Mouse (Mus musculus): Measurements from ENCODE around the gene Arhgap15. TPM values are rescaled to one million over a fixed set of nuclear protein-coding genes. Genes with fewer than 3 reads are reported as not detected.
A peak's percentile ranks its signal among the peaks of the same experiment; 100 is the strongest.

The Arhgap15 gene
- total RNA-seq (2014; rRNA removed), result 2.4 and 2.7 TPM in 2 replicates
- polyA plus RNA-seq (2012; rRNA removed), result 0.06 and 0.12 TPM in 2 replicates

- no peak within 1 kb of the TSS for H3K9ac ChIP-seq (ENCODE audit: low read depth, low read length)
- TF ChIP-seq CTCF (IDR thresholded peaks at IDR 0.05; ENCODE audit: low read depth, low read length), result no peak
- TF ChIP-seq POLR2A (IDR thresholded peaks at IDR 0.05; ENCODE audit: extremely low read depth, insufficient read depth, low read length), result no peak
- H3K79me2 ChIP-seq (ENCODE audit: control insufficient read depth, insufficient read depth, low read length), result no peaks in the 10 kb centered on the region
- H3K4me1 ChIP-seq (ENCODE audit: control insufficient read depth, insufficient read depth, low read length), result no peaks in the 10 kb centered on the region
- no peaks in the 10 kb centered on the region for H3K36me3 ChIP-seq (ENCODE audit: control insufficient read depth, insufficient read depth, low read length)
- no peak within 1 kb of the TSS; the same call in 1 of the 2 replicates for H3K27ac ChIP-seq (replicated peaks; ENCODE audit: insufficient read depth, low read depth, low read length)
- peak; percentile 34 for DNase-seq (ENCODE audit: extremely low read depth, low read depth, low spot score)
- H3K27me3 ChIP-seq (ENCODE audit: control insufficient read depth, insufficient read depth, low read length), result no peaks in the 10 kb centered on the region
- peak within 1 kb of the TSS; percentile 23; the same call in 1 of the 2 replicates for H3K4me3 ChIP-seq (ENCODE audit: insufficient read depth, low read depth, low read length)
- WGBS, result 67% methylated on average over 5 of the region's 5 CpGs
These were observed at the start of gene Arhgap15 for GRCm38 (mm10) chr2:43748287-43748983. TSS of gene Arhgap15 (plus strand) at chr2:43748824.

DNA sequence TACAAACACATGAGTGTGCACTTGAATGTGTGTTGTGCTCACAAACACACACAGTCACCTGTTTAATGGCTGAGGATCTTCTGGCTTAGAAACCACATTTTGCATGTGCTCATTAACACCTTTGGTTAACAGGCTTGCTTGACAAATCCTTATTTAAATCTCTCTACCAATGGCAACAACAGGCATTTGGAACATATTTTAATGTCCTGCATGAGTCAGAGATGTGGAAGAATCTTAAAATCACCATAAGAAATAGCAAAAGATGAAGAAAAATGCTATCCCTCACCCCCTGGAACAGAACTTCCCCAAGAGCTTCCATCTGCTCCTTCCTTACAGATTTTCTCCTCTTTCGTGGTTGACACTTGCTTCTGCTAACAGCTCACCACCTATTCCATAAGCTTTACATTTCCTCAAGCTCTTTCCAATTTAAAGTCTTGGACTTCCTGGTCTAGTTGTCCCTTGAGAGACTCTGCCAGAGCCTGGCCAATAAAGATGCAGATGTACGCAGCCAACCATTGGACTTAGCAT is 35.9 kb upstream of the Arhgap15 start:
- Histone ChIP-seq H3K79me2 (ENCODE audit: control insufficient read depth, insufficient read depth, low read length) (no peaks in the 10 kb centered on the region), H3K4me1 (ENCODE audit: control insufficient read depth, insufficient read depth, low read length) (no peaks in the 10 kb centered on the region), H3K36me3 (ENCODE audit: control insufficient read depth, insufficient read depth, low read length) (no peaks in the 10 kb centered on the region), H3K27ac (replicated peaks; ENCODE audit: insufficient read depth, low read depth, low read length) (no peak overlapping the region), H3K27me3 (ENCODE audit: control insufficient read depth, insufficient read depth, low read length) (no peaks in the 10 kb centered on the region), H3K9ac (ENCODE audit: low read depth, low read length) (no peak overlapping the region), H3K4me3 (ENCODE audit: insufficient read depth, low read depth, low read length) (no peak overlapping the region)
- TF ChIP-seq POLR2A (IDR thresholded peaks at IDR 0.05; ENCODE audit: extremely low read depth, insufficient read depth, low read length) (no peak), CTCF (IDR thresholded peaks at IDR 0.05; ENCODE audit: low read depth, low read length) (no peak)
- no peak for DNase-seq (ENCODE audit: extremely low read depth, low read depth, low spot score)
- WGBS, result 87% methylated on average over 2 of the region's 2 CpGs

- H3K36me3 ChIP-seq (ENCODE audit: control insufficient read depth, insufficient read depth, low read length), result no peaks in the 10 kb centered on the region
- WGBS, result 14% methylated on average over 14 of the region's 14 CpGs
- H3K27me3 ChIP-seq (ENCODE audit: control insufficient read depth, insufficient read depth, low read length), result no peaks in the 10 kb centered on the region
- no peaks in the 10 kb centered on the region for H3K4me1 ChIP-seq (ENCODE audit: control insufficient read depth, insufficient read depth, low read length)
- H3K27ac ChIP-seq (replicated peaks; ENCODE audit: insufficient read depth, low read depth, low read length), result no peak overlapping the region
- DNase-seq (ENCODE audit: extremely low read depth, low read depth, low spot score), result peak; percentile 30
- H3K79me2 ChIP-seq (ENCODE audit: control insufficient read depth, insufficient read depth, low read length), result no peaks in the 10 kb centered on the region
- no peak overlapping the region for H3K9ac ChIP-seq (ENCODE audit: low read depth, low read length)
- TF ChIP-seq POLR2A (IDR thresholded peaks at IDR 0.05; ENCODE audit: extremely low read depth, insufficient read depth, low read length), result no peak
- TF ChIP-seq CTCF (IDR thresholded peaks at IDR 0.05; ENCODE audit: low read depth, low read length), result peak; percentile 65
- no peak overlapping the region for H3K4me3 ChIP-seq (ENCODE audit: insufficient read depth, low read depth, low read length)
These were observed 26.0 kb upstream of the Arhgap15 start for GRCm38 (mm10) chr2:43722446-43723103.

GRCm38 (mm10) chr2:43723104-43723541 is 25.5 kb upstream of the Arhgap15 start:
- Histone ChIP-seq H3K9ac (ENCODE audit: low read depth, low read length) (no peak overlapping the region), H3K4me1 (ENCODE audit: control insufficient read depth, insufficient read depth, low read length) (no peaks in the 10 kb centered on the region), H3K27ac (replicated peaks; ENCODE audit: insufficient read depth, low read depth, low read length) (no peak overlapping the region), H3K27me3 (ENCODE audit: control insufficient read depth, insufficient read depth, low read length) (no peaks in the 10 kb centered on the region), H3K79me2 (ENCODE audit: control insufficient read depth, insufficient read depth, low read length) (no peaks in the 10 kb centered on the region), H3K4me3 (ENCODE audit: insufficient read depth, low read depth, low read length) (no peak overlapping the region), H3K36me3 (ENCODE audit: control insufficient read depth, insufficient read depth, low read length) (no peaks in the 10 kb centered on the region)
- no peak for TF ChIP-seq CTCF (IDR thresholded peaks at IDR 0.05; ENCODE audit: low read depth, low read length)
- TF ChIP-seq POLR2A (IDR thresholded peaks at IDR 0.05; ENCODE audit: extremely low read depth, insufficient read depth, low read length), result no peak
- DNase-seq (ENCODE audit: extremely low read depth, low read depth, low spot score), result no peak
- WGBS, result 63% methylated on average over 7 of the region's 7 CpGs

DNA sequence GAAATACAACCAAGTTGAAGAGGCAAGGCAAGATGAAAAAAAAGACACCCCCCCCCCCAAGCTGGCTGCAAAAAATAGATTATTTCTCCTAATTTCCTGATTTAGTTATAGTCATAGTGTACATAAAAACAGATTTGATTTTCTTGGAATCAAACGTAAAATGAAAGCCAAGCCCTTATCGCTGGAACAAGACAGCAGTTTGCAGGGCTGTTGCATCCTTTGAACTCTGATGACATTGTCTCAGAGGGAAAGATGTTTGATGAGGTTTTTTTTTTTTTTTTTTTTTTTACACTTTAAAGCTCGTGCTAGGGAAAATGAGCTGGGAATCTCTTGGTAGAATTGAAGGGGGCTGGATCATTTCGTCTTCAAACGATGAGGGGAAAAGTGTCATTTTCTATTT is 21.4 kb upstream of the Arhgap15 start:
- no peaks in the 10 kb centered on the region for H3K36me3 ChIP-seq (ENCODE audit: control insufficient read depth, insufficient read depth, low read length)
- no peaks in the 10 kb centered on the region for H3K27me3 ChIP-seq (ENCODE audit: control insufficient read depth, insufficient read depth, low read length)
- no peak overlapping the region for H3K9ac ChIP-seq (ENCODE audit: low read depth, low read length)
- no peak overlapping the region for H3K4me3 ChIP-seq (ENCODE audit: insufficient read depth, low read depth, low read length)
- no peaks in the 10 kb centered on the region for H3K4me1 ChIP-seq (ENCODE audit: control insufficient read depth, insufficient read depth, low read length)
- no peak for DNase-seq (ENCODE audit: extremely low read depth, low read depth, low spot score)
- no peaks in the 10 kb centered on the region for H3K79me2 ChIP-seq (ENCODE audit: control insufficient read depth, insufficient read depth, low read length)
- WGBS, result 59% methylated on average over 5 of the region's 5 CpGs
- no peak overlapping the region for H3K27ac ChIP-seq (replicated peaks; ENCODE audit: insufficient read depth, low read depth, low read length)
- TF ChIP-seq POLR2A (IDR thresholded peaks at IDR 0.05; ENCODE audit: extremely low read depth, insufficient read depth, low read length), result no peak
- no peak for TF ChIP-seq CTCF (IDR thresholded peaks at IDR 0.05; ENCODE audit: low read depth, low read length)
